Mouse (Mus musculus) kidney, postnatal 0 days (tissue): ENCODE results near the gene Tnfrsf1a. TPM values are rescaled to one million over a fixed set of nuclear protein-coding genes. Genes with fewer than 3 reads are reported as not detected.
A peak's percentile ranks its signal among the peaks of the same experiment; 100 is the strongest.

Experiments used
- ATAC-seq: fragments of 200-750 bp; cut with Nextera tagmentation; replicated peaks from 2 replicates; pipeline ENCODE4 v1.8.0; 2017; ENCODE audit warnings: low read depth, moderate number of reproducible peaks, moderate TSS enrichment, moderate library complexity; ENCODE audit not compliant: low FRiP score
- DNase-seq: peaks from one replicate; pipeline ENCODE4 v3.0.0-alpha.2; 2016; ENCODE audit warnings: low spot score
- H3K27ac ChIP-seq: fragments of 300-500 bp; sonication (generic); 2 replicates; pipeline ENCODE4 v1.5.1; 2014; ENCODE audit warnings: mild to moderate bottlenecking
- H3K27me3 ChIP-seq: fragments of 300-500 bp; sonication (generic); 2 replicates; pipeline ENCODE4 v1.6.1; 2014; ENCODE audit warnings: low read length, mixed read lengths; ENCODE audit not compliant: insufficient read depth
- H3K36me3 ChIP-seq: fragments of 300-500 bp; sonication (generic); 2 replicates; pipeline ENCODE4 v1.6.1; 2014; ENCODE audit warnings: low read length, mixed read lengths; ENCODE audit not compliant: insufficient read depth
- H3K4me1 ChIP-seq: fragments of 300-500 bp; sonication (generic); replicated peaks from 2 replicates; pipeline ENCODE4 v1.6.1; 2014; ENCODE audit warnings: antibody characterized with exemption, low read length, mixed read lengths; ENCODE audit not compliant: insufficient read depth
- H3K4me2 ChIP-seq: fragments of 300-500 bp; sonication (generic); 2 replicates; pipeline ENCODE4 v1.6.1; 2014; ENCODE audit warnings: mild to moderate bottlenecking, low read length, moderate library complexity, mixed read lengths
- H3K4me3 ChIP-seq: fragments of 300-500 bp; sonication (generic); replicated peaks from 2 replicates; pipeline ENCODE4 v1.5.1; 2014; ENCODE audit warnings: low read depth, low read length
- H3K9ac ChIP-seq: fragments of 300-500 bp; sonication (generic); 2 replicates; pipeline ENCODE4 v1.6.1; 2014; ENCODE audit warnings: low read depth, low read length
- H3K9me3 ChIP-seq: fragments of 300-500 bp; sonication (generic); replicated peaks from 2 replicates; pipeline ENCODE4 v1.6.1; 2016; ENCODE audit warnings: low read length, inconsistent platforms, mixed read lengths
- CTCF ChIP-seq: IDR thresholded peaks from 2 replicates; pipeline ENCODE4 v1.5.1; 2016; ENCODE audit warnings: antibody characterized with exemption, low read depth, mild to moderate bottlenecking, moderate library complexity
- WGBS: fragments of 180-500 bp; shearing (Covaris S2); extraction: QIAGEN DNeasy Blood & Tissue Kit; methylation state at CpG from one replicate; pipeline ENCODE4 v1.1.7; 2014; 5-methylcytosine and 5-hydroxymethylcytosine counted together
- polyA plus RNA-seq: library from polyadenylated mRNA; unstranded; fragments of >200 nt; fragmentation: Nextera tagmentation; extraction: Ambion mirVana; gene quantifications from 2 replicates; pipeline ENCODE4 v1.2.1, GENCODE M21; 2015

The Tnfrsf1a gene
- polyA plus RNA-seq, 1 experiment from 2014 or later, result 77.9 TPM

DNA sequence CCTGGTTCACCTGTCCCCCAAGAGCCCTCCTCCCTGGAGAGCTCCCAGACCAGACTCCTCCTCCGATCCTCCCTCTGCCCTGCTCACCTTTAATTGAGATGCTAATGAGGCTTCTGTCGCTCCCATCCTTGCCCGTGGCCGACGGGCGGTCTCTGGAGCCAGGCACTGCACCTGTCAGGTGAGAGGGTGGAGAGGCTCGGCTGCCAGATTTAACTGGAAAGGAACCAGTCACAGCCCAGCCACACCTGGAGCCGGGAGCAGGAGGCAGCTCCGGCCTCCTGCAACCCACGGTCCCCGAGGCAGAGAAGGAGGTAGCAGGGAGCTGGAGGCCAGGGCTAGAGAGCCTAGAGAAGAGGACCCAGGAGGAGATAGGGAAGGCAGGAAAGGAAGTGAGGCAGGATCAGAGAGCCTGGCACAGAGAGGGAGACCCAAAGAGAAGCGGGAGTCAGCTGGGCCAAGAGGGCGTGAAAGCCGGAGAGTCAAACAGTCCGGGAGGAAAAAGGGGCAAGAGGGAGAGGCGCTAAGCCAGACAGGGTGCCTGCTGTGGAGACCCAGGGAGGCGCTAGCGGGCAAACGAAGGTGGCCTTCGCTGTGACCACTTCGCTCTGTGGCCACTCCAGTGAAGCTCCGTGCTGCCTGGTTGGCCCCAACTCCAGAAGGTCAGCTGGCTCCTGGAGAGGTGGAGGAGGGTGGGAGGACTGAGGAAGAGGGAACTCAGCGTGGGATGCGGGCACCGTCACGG, 27.9 kb upstream of the Tnfrsf1a start:
- peak; percentile 31; the same call in 1 of the 2 replicates for ATAC-seq
- H3K4me3 ChIP-seq, result peak overlapping the region; percentile 19; the same call in 1 of the 2 replicates
- WGBS, result 13% methylated on average over 26 of the region's 26 CpGs
- no peak for DNase-seq
- H3K4me1 ChIP-seq, result no peaks in the 10 kb centered on the region
- H3K9me3 ChIP-seq, result no peaks in the 10 kb centered on the region
- TF ChIP-seq CTCF, result no peak
- no peaks in the 10 kb centered on the region for H3K27me3 ChIP-seq
- H3K36me3 ChIP-seq, result no peaks in the 10 kb centered on the region
- no peak overlapping the region for H3K9ac ChIP-seq
- peak overlapping the region; percentile 30 for H3K4me2 ChIP-seq
- peak overlapping the region; percentile 80 for H3K27ac ChIP-seq

DNA sequence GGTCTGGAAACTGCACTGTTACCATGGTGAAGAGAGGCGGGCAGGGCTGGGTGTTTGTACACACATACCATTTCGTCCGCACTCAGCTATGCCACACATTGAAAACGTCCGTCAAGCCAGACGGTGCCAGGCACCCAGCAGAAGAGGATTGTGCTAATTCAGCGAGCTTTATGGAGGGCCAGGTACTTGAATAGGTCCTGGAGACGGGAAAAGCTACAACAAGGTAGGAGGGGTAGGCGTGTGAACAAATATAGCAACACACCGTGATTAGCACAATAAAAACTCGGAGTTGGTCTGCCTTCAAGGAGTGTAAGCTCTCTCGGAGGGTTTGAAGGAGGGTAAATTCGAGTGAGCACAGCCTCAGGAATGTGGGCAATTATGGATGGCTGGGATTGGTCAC, 26.4 kb upstream of the Tnfrsf1a start:
- no peak overlapping the region for H3K27ac ChIP-seq
- ATAC-seq, result no peak

DNA sequence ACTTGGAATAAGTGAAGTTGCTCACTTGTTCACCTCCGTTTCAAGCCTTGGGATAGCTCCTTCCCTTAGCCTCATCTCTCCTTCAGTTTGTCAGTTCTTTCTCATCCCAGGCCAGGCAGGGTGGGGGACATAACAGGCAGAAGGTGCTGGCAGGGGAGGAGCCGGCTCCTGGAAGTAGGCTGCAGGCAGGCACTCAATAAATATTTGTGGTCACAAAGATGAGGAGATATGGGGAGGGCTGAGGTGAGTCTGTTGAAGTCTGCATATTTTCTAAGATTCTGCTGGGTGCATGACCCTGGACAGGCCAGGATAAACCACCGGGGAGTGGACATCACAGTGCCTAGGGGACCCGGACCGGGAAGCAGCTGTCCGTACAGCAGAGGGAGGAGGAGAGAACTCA, 25.6 kb upstream of the Tnfrsf1a start:
- peak overlapping the region; percentile 30 for H3K4me2 ChIP-seq
- TF ChIP-seq CTCF, result no peak
- DNase-seq, result no peak
- H3K9ac ChIP-seq, result no peak overlapping the region
- H3K9me3 ChIP-seq, result no peaks in the 10 kb centered on the region
- WGBS, result 53% methylated on average over 6 of the region's 6 CpGs
- H3K36me3 ChIP-seq, result no peaks in the 10 kb centered on the region
- ATAC-seq, result no peak
- no peaks in the 10 kb centered on the region for H3K4me1 ChIP-seq
- no peak overlapping the region; the same call in 1 of the 2 replicates for H3K4me3 ChIP-seq
- no peaks in the 10 kb centered on the region for H3K27me3 ChIP-seq
- H3K27ac ChIP-seq, result no peak overlapping the region

More for the DNA sequence above, 26.4 kb upstream of the Tnfrsf1a start:
- peak overlapping the region; percentile 19; the same call in 1 of the 2 replicates for H3K4me3 ChIP-seq
- TF ChIP-seq CTCF, result no peak
- no peaks in the 10 kb centered on the region for H3K27me3 ChIP-seq
- WGBS, result 53% methylated on average over 13 of the region's 13 CpGs
- H3K9me3 ChIP-seq, result no peaks in the 10 kb centered on the region
- H3K9ac ChIP-seq, result no peak overlapping the region
- H3K4me1 ChIP-seq, result no peaks in the 10 kb centered on the region
- no peak for DNase-seq
- H3K36me3 ChIP-seq, result no peaks in the 10 kb centered on the region
- H3K4me2 ChIP-seq, result peak overlapping the region; percentile 30

DNA sequence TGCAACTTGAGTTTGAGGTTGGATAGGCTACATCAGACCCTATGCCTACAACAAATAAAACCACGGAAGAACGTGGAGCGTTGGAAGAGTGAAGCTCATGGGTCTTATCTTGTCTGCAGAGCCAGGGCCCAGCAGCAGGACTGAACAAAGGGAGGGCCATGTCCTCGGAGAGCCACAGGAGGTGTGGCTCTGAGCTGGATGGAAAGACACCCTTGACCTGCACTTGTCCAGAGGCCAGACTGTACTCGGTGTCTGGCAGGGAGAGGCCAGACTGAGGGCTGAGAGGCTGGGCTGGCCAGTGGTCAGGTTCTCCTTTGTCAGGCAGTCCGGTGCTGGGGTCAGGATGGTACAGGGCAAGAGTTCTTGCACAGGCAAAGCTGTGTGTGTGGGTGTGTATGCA, 23.8 kb upstream of the Tnfrsf1a start:
- Histone ChIP-seq H3K4me3 (no peak overlapping the region), H3K27ac (no peak overlapping the region), H3K27me3 (no peaks in the 10 kb centered on the region), H3K4me2 (no peak overlapping the region), H3K9me3 (no peaks in the 10 kb centered on the region), H3K36me3 (no peaks in the 10 kb centered on the region), H3K4me1 (0 out of 2 replicates have a peak, but pooled peaks cover under 1% of the 10 kb centered on the region), H3K9ac (no peak overlapping the region)
- 53% methylated on average over 6 of the region's 6 CpGs for WGBS
- DNase-seq, result no peak
- no peak for ATAC-seq
- no peak for TF ChIP-seq CTCF

DNA sequence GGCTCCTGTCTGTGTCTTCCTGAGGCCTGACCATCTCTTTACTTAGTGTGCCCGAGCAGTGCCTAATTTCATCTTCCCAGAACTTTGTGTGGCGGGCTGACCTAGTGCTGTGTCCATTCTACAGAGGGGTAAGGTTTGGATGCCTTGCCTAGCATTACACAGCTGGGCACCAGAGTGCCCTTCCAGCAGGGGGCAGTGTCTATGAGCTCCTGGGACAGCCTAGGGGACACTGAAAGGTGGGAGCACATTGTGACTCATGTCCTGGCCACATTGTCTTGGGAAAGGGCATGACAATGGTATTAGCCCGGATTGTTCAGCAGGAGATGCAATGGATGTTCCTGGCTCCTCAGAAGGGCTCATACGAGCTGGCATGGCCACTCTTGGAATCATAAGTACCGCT, 20.9 kb upstream of the Tnfrsf1a start:
- DNase-seq, result no peak
- no peaks in the 10 kb centered on the region for H3K27me3 ChIP-seq
- WGBS, result 82% methylated on average over 5 of the region's 5 CpGs

DNA sequence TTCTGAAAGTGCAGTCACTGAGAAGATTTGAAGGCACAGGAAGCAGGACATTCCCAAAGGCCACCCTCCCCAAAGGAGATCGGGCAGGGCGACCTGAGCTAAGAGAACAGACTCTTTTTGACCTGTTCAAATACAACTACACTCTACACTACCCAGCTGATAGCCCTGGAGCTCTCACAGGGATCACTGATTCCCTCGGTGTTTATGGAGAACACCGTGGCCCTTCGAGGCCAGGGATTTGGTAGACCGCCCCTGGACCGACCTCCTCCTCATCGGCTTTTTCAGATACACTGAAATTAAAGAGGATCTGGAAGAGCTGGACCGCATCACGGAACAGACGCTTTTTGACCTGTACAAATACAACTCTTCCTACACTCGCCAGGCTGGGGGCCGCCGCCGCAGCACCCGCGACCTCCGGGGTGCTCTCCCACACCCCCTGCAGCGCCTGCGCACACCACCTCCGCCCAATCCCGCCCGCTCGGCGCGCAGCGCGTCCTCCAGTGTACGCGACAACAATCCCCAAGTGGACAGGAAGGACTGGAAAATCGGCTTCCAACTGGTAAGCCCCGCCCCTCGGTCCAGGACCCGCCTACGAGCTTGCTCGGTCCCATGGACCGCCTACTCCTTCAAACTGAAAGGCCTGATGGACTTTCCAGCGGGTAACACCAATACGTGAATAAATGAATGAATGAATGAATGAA, 18.4 kb upstream of the Tnfrsf1a start:
- WGBS, result under 1% methylated on average over 39 of the region's 39 CpGs
- Histone ChIP-seq H3K4me3 (peak overlapping the region; percentile 39), H3K4me2 (peak overlapping the region; percentile 75), H3K36me3 (no peaks in the 10 kb centered on the region), H3K9me3 (no peaks in the 10 kb centered on the region), H3K4me1 (0 out of 2 replicates have a peak, but pooled peaks cover 4% of the 10 kb centered on the region), H3K27ac (peak overlapping the region; percentile 57), H3K27me3 (no peaks in the 10 kb centered on the region), H3K9ac (peak overlapping the region; percentile 55)
- DNase-seq (peak; percentile 96), ATAC-seq (peak; percentile 85)
- TF ChIP-seq CTCF, result no peak

More for the DNA sequence above, 20.9 kb upstream of the Tnfrsf1a start:
- no peak for ATAC-seq
- H3K9ac ChIP-seq, result no peak overlapping the region
- no peak overlapping the region for H3K4me2 ChIP-seq
- H3K27ac ChIP-seq, result no peak overlapping the region
- H3K4me1 ChIP-seq, result 0 out of 2 replicates have a peak, but pooled peaks cover 4% of the 10 kb centered on the region
- H3K36me3 ChIP-seq, result no peaks in the 10 kb centered on the region
- no peaks in the 10 kb centered on the region for H3K9me3 ChIP-seq
- no peak overlapping the region for H3K4me3 ChIP-seq
- TF ChIP-seq CTCF, result peak; percentile 62
